Mouse (Mus musculus) natural killer cell, adult 2 months (primary cell): ENCODE results near the gene Thoc5.

Experiments
- DNase-seq, 2 experiments: peaks; one replicate each; pipeline ENCODE4 v3.0.0; 2022; ENCODE audit warnings: low spot score in 2 of 2

The Thoc5 gene

DNA sequence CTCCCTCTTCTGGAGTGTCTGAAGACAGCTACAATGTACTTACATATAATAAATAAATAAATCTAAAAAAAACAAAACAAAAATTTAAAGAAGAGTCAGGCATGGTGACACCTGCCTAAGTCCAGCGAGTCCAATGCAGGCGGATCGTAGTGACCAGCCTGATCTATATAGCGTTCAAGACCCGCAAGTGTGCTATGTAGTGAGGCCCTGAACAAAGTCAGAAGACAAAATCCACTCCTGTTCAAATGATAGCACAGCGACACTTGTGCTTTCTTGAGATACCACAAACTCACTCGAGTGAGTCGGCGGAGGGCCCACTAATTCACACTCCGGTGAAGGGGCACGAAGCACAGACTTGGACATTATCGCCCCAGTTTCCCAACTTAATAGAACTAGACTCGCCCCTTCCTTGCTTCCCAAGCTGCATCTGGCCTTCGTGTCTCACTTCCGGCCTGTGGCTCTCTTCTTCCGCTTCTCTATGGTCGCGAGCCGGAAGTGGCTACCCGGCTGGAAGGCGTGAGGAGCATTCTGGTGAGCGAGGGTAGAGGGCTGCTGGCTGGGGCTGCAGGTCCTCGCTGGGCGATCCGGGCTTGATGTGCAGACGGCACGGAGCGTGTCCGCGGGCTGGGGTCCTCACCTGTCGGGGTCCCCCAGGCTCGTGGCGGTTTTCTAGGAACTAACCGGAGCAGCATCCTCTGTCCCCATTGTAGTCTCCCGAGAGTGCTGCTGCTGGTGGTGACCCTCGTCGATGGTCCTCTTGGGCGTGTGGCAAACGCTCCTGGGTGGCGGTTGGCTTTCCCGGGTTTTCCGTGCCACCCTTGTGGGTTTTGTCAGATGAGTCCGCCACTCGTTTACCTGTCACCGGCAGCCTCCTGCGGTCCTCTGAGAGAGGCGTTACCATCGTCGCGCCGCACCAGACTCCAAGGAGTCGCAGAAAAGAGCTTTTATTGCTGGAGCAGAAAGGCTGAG lies at the start of gene Thoc5:
Gene Thoc5 (plus strand): TSS at position 473 of the 969 bp plus-strand sequence.
- peak; percentile 80 to 81 for DNase-seq

DNA sequence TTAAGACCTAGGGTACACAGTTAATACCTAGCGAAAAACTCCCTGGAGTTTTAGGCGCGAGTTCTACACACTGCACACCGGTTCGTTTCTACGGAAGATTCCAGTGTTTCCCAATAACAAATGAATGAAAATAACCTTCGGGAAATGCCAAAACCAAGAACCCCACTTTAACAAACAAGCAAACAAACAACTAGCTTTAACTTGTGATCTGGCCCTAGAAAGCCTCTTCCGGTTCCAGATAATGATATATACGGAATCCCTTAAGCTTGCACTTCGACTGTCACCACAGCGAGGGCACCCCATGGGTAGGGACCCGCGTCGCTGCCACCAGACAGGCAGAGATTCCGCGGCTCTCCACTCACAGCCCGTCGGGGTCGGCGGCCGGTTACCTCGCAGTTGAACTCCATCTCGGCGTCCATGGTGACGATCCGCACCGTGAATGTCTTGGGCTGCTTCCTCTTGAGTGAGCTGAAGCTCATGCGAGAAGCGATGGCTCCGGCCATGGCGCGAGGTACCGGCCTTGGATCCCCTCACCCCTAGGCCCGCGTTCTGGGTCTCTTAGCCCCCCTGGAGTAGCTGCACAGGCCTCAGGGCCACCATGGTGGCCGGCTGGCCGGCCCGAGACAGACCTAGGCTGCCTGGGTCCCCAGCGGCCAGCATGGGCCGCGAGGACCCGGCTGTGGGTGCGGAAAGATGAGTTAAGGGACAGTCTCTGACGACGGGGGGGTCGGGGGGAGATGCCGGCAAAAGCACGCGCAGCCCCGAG lies 46.5 kb upstream of the Thoc5 start:
- peak; percentile 43 to 44 for DNase-seq

DNA sequence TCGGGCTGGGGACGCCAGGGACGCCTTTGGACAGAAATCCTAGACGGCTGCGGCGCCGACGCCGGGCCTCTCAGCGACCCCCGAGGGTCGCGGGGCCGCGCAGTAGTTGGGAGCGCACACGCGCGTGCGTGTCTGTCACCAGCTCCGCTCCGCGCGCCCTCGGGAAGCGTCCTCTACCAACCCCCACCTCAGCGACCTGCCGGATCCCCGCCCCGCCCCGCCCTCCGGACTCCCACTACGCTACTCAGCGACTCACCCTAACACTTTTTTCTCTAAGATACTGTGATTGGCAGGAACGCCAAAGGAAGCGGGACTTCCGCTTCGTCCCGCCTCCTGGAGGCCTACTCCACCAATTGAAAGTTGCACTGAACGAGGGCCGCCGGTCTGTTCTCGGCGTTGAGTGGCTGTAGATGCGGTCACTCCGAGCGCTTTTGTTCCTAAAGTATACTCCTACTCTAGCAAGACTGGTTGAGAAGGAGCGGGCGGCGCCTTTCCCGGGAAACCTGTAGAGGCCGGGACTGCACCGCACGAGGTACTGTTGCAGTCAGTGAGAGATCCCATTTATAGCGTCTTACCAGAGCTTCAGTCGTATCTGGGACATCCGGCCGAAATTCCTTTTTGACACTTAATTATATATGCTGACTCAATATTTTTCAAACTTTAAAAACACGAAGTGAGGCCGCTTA lies 45.7 kb upstream of the Thoc5 start, which contains the start of gene Nf2:
Gene Nf2 (minus strand): TSS at position 279 of the 686 bp plus-strand sequence.
- peak; percentile 90 to 93 for DNase-seq

DNA sequence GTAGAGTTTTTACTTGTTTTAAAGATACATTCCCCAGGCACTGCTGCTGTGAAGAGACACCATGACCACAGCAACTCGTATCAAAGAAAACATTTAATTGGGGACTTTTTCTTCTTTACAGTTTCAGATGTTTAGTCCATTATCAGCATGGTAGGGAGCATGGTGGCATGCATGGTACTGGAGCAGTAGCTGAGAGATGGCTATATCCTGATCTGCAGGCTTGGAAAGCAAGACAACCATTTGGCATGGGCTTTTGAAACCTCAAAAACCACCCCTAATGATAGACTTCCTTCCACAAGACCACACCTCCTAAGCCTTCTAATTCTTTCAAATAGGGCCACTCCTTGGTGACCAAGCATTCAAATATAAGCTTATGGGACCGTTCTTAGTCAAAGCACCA lies 44.7 kb upstream of the Thoc5 start:
- DNase-seq = no peak

DNA sequence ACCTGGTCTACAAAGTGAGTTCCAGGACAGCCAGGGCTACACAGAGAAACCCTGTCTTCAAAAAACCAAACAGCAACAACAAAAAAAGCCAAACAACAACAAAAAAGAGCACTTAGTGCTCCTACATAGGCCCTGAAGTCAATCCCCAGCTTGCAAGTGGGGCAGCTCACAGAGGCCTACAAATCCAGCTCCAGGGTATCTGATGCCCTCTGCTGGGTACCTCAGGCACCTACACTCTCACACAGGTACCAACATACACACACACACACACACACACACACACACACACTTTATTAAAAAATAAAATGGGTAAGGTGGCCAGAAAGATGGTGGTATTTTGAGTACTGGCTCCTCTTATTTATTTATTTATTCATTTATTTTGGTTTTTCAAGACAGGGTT lies 42.1 kb upstream of the Thoc5 start:
- no peak for DNase-seq

DNA sequence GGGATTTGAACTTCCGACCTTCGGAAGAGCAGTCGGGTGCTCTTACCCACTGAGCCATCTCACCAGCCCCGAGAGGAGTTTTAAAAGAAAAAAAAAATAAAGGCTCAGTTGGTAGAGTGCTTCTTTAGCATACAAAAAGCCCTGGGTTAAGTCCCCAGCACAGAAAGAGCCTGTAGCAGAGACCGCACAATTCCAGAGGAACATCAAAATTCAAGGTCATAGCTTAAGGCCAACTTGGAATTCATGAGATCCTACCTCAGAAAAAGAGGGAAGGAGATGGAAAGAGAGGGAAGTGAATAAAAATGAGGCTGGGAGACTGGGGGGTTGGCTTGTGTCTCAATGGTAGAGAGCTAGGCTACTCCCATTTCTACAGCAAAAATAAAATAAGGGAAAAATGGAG lies 40.9 kb upstream of the Thoc5 start:
- no peak for DNase-seq

DNA sequence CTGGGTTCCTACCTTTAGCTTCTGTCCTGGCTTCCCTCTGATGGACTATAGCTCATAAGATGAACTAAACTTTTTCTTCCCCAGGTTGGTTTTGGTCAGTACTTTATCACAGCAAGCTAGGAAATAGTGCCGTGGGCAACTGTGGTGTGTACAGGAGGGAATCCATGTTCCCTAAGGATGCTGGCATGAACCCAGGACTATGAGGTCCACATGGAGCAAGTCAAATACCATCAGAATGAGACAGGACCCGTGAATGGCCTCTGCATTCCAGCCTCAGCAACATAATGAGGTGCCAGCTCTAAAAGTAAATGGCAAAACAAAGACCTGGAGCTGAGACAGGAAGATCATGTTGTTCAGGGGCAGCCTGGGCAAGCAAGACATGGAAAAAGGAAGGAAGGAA lies 36.7 kb upstream of the Thoc5 start:
- DNase-seq = no peak

DNA sequence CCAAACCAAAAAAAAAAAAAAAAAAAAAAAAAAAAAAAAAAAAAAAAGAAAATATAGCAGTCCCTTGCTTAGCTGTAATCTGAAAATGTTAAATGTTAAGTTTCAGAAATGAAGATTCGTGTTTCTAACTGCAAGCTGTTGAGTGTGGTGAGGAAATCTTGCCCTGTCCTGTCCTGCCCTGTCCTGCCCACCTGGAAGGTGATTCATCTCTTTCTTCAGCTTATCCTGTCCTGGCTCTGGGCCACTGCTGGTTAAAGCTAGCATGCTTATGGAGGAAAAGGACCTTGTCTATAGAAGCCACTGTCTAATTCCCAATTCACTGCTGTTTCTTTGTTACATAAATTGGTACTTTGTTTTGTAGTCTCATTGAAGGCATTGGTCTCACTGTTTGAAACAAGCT lies 34.1 kb upstream of the Thoc5 start:
- DNase-seq = no peak

DNA sequence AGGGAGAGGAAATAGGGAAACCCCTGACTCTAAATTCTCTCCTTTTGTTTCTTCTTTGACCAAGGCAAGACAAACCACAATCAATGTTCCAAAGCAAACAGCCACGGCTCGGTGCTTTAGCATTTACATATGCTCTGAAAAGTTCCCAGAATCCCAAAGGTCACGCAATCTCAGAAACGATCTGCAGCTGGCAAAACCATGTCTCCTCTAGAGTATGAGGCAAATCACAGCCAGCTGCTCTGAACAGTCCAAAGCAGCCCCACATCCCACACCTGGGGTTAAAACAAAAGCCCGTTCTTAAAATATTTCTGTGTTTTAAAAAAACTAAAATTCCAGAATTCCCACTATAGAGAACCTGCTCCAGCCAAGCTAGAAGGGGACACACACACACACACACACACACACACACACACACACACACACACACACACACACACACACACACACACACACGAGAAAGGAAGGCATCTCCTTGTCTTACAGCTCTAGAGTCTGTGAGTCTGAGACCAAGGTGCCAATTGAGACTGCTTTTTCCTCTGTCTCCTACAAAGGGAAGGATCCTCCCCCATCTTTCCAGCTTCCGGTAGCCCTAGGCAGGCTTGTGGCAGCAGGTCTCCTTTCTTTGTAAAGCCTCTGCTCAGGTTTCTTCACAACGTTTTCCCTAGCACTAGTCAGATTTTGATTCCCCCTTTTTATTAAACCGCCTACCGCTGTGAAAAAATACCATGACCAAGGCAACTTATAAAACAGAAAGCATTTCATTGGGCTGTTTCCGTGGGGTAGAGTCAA lies 33.1 kb upstream of the Thoc5 start:
- DNase-seq = no peak

DNA sequence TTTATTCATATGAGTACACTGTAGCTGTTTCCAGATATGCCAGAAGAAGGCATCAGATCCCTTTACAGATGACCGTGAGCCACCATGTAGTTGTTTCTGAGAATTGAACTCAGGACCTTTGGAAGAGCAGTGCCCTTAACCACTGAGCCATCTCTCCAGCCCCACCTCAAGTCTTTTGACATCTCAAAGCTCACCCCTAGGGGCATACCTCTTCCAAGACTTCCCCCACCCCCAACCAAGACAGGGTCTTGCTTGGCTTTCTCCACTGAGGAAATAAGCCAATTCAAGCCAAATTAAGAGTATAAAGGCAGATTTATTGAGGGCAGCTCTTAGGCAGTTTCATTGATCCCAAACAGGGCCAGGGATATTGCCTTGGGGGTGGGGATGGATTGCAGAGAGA lies 32.4 kb upstream of the Thoc5 start:
- no peak for DNase-seq

DNA sequence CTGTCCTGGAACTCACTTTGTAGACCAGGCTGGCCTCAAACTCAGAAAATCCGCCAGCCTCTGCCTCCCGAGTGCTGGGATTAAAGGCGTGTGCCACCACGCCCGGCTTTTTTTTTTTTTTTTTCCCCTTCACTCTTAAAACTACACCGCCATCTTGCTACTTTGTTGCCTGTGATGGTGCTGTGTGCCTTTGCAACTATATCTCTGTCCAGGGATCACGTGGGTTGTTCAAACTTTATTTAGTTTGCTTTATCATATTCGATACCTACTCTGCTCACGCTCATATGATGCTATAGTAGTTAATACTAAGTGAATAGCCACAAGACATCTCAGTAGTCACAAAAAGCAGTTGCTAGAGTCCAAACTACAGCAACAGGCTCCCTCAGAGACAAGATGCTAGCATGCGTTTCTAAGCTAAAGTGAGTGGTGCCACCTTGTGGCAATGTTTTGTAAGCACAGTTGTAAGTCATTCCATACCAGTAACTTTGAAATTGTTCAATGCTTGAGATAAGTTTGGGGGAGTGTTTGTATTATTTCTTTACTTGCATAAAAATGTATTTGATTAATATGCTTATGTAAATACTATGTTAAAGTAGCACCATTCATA lies 29.4 kb upstream of the Thoc5 start:
- DNase-seq = peak; percentile 56 to 69

DNA sequence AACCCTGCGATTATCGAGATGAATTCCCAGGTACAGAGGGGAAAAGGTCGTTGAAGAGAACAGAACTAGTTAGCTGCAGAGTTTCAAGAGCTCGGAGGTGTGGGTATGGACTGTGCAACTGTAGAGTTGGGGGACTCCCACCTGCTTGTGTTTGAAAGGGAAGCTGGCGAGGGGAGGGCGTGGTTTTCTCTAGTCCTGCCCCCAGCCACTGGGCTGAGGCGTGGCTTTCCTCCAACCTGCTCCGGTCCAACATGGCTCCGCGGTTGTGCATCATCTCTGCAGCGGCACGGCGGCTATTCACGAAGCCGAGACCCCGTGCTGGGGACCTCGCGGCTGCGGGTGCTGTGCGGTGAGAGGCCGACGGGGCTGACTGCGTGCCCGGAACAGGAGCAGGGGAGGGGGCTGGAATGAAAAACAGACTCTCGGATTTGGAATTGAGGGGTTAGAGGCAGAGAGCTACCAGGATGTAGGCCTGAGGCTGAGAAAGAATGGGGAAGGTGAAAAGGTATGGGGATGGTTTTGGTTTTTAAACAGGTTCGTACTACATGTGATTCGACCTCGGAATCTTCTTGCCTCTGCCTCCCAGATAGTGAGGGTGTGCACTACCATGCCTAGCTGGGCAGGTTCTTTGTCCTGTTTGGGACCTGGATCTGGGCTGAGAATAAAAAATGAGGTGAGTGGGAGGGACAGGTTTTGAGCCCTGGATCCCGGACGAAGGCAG lies 21.2 kb upstream of the Thoc5 start, which contains the start of gene Nipsnap1:
Gene Nipsnap1 (plus strand): TSS at position 197 of the 721 bp plus-strand sequence.
- peak; percentile 77 to 83 for DNase-seq

DNA sequence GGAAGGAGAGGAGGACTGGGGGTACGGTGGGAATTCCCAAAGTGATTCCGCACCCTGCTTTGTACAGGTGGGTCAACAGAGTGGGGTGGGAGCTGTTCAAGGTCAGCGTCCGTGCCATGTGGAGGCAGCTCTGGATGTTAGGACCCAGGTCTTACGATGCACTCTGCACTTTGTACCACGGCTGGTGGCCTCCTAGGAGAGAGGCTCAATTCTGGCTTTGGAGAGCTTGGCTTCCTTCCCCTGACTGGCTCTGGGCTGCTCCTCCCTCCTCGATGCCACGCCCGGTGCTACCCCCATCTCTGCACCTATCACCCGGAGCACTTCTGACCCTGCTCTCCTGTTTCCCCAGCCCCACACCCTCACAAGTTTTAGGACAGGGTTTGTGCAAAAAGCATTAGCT lies 20.6 kb upstream of the Thoc5 start:
- DNase-seq = no peak

DNA sequence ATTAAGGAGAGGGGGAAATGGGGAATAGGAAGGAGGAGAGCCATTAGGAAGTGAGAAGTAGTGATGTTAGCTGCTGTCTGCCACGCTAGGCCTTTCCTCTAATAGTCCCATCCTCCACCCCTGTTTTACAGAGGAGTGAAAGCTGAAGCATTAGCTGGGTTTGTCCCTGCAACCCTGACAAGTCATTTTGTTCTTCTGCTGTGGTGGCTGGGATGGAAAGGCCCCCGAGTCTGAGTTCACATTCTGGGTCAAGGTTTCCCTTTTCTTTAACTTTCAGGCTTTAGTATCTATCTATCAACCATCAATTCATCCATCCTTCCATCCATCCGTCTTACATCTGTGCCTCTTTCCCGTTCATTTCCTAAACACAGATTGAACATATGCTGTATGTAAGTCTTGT lies 14.0 kb upstream of the Thoc5 start:
- DNase-seq = no peak

DNA sequence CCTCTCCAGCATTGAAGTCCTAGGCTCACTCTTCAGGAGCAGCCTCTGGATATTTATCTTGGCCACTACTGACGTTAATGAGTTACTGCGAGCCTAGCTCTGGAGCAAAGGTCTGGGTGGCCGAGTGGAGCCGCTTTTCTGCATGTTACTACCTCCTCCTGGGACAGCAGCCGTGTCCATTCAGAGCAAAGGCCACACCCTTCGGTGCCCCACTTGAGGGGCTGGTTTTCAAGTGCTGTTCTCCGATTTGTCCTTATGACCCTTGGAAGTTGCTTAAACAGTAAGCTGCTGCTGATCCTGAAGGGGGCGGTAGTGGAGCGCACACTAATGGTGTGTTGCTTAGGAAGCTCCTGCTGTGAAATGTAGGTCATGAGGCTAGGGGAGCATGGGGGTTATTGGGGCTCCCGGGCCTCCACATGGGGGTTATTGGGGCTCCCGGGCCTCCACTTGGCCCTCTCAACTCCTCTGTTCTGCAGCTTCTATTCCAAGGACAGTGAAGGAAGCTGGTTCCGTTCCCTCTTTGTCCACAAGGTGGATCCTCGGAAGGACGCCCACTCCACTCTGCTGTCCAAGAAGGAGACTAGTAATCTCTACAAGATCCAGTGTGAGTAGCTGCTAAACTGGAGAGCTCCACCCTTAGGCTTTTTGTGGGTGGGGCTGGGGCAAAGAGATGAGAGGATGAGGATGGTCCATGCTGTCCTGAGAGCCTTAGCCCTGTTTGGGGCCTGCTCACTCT lies 12.1 kb upstream of the Thoc5 start:
- DNase-seq = no peak

DNA sequence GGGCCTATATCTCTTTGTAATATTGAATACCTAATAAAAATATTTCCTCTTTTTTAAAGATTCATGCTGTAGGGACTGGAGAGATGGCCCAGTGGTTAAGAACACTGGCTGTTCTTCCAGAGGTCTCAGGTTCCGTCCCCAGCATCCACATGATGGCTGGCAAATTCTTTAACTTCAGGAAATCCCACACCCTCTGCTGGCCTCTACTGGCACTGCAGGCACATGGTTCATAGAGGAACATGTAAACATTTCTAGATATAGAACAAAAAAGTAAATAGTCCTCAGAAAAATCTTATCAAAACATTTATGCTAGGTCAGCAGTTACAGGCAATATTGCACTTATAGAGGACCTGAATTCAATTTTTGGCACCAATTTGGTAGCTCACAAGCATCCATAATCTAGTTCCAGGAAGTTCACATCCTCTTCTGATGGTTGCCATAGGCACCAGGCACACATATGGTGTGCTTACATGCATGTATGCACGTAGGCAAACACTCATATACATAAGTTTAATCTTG lies 9.7 kb upstream of the Thoc5 start:
- DNase-seq = peak; percentile 27 to 47

DNA sequence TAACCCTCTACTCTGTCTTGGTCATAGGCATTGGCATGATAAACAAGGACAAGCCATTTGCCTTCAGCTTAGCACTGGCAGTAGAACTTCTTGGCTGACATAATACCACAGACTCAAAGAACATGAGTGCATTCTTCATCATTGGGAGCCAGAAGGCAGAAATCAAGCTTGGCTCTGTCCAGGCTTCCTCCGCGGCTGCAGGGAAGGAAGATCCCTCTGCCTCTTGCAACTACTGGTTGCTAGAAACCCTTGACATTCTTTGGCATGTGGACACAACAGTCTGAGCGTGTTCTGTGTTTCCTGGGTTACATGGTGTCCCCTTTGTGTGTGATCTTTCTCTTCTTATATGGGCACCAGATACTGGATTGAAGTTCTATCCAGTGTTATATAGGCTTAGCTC lies 8.1 kb upstream of the Thoc5 start:
- no peak for DNase-seq

DNA sequence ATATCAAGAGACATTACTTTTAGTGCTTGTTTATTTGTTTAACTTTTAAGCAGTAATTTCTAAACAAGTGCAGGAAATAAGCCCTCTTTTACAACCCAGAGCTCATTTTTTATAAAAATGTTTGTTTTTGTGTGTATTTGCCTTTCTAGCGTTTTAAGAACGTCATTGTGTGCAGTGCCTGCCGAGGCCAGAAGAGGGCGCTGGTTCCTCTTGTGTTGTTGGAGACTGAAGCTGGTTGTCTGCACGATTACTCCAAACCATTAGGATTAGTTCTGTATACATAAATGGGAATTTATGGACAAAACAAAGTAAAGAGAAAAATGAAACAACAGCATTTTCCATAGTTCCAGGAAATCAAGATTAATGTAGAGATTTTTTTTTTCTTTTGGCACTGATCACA lies 5.3 kb downstream of the Thoc5 start:
- DNase-seq = peak in 1 of 2 experiments; percentile 21

DNA sequence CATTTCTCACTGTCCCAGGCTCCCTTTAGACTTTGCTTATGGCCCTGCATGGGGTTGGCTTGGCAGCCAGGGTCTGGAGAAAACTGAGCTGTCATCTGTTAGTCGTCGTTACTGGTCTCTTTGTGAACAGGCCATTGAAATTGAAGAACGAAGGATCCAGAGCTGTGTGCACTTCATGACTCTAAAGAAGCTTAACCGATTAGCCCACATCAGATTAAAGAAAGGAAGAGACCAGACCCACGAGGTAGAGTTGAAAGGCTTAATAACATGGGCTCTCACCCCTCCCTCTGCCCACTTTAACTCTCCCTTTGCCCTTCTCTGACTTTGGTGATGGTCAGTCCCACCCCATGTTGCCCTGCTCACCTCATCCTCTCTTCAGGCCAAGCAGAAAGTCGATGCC lies 6.8 kb downstream of the Thoc5 start:
- no peak for DNase-seq
